ENCODE assay signal across 8 mouse cellular contexts in genomic region chr4:133103525-133104193, GRCm38 (mm10). TPM values are rescaled to one million over a fixed set of nuclear protein-coding genes. Genes with fewer than 3 reads are reported as not detected.
A peak's percentile ranks its signal among the peaks of the same experiment; 100 is the strongest.
DNase-seq lines count a peak whose midpoint lies in the region; ATAC-seq lines count a peak whose summit lies in the region.

No protein-coding gene starts in this region.

- H3K36me3 ChIP-seq in limb, embryonic 13.5 days = peaks cover 7% of the 10 kb centered on the region; the same call in 1 of the 2 replicates

- H3K4me3 ChIP-seq in limb, embryonic 13.5 days = no peak overlapping the region

- ATAC-seq in limb, embryonic 13.5 days (ENCODE audit: low FRiP score, low read depth) = no peak
- no peak for ATAC-seq in erythroblast, adult 5-6 weeks (replicated peaks; ENCODE audit: low FRiP score, poor library complexity, severe bottlenecking)

- H3K4me2 ChIP-seq in limb, embryonic 13.5 days (replicated peaks) = no peak overlapping the region; the same call in 1 of the 2 replicates

- 30% methylated on average over 13 of the region's 16 CpGs for WGBS in limb, embryonic 13.5 days

- DNase-seq in cerebellum, adult 11-12 months = peak; percentile 67
- DNase-seq in cerebellum, adult 9-10 months = no peak
- peak; percentile 60 for DNase-seq in urinary bladder, postnatal 14 days (ENCODE audit: low spot score)
- DNase-seq in urinary bladder, postnatal 25 days (ENCODE audit: low spot score) = no peak
- peak; percentile 38 for DNase-seq in yolk sac, embryonic 10.5 days (ENCODE audit: low spot score)
- DNase-seq in thymus, postnatal 4 days = no peak

- no peaks in the 10 kb centered on the region for H3K27me3 ChIP-seq in limb, embryonic 13.5 days

- H3K27ac ChIP-seq in limb, embryonic 13.5 days = peak overlapping the region; percentile 39

- H3K9me3 ChIP-seq in limb, embryonic 13.5 days = no peaks in the 10 kb centered on the region

- H3K9ac ChIP-seq in limb, embryonic 13.5 days = peak overlapping the region; percentile 43; the same call in 1 of the 2 replicates

- H3K4me1 ChIP-seq in limb, embryonic 13.5 days = peaks cover 31% of the 10 kb centered on the region

RNA-seq across cellular contexts. Expression of gene Wasf2, which starts 26.6 kb away (rescaled TPM):
- 114 and 132 TPM in 2 replicates for polyA plus RNA-seq in limb, embryonic 13.5 days (2015; fragmentation: Nextera tagmentation; extraction: Ambion mirVana)
- total RNA-seq in erythroblast, adult 5-6 weeks (2015; ENCODE audit: low replicate concordance) = 49.6 and 78.6 TPM in 2 replicates
- 40.3 and 58.8 TPM in 2 replicates for total RNA-seq in erythroblast, adult 5-6 weeks (2017; ENCODE audit: low replicate concordance)

Comparison
In these comparisons a context has a peak if more than half of its experiments do, and no peak if none do; other contexts are left out.
1. DNase-seq: peak in cerebellum, adult 11-12 months (single experiment), urinary bladder, postnatal 14 days (single experiment) and yolk sac, embryonic 10.5 days (single experiment); none in cerebellum, adult 9-10 months (single experiment), urinary bladder, postnatal 25 days (single experiment) and thymus, postnatal 4 days (single experiment).